Mouse (Mus musculus) midbrain, embryonic 13.5 days (tissue): ENCODE measurements at regions not wholly inside any gene's neighbourhood (a gene's known extent, or its start where the extent isn't known, plus 50 kb on each side); places are given as distances from the start of the nearest gene placed in this dataset.

ENCODE experiments used
- ATAC-seq: fragments of 200-750 bp; cut with Nextera tagmentation; 2 replicates; pipeline ENCODE4 v1.8.0; 2017; ENCODE audit warnings: mild to moderate bottlenecking, moderate TSS enrichment, moderate library complexity
- H3K27ac ChIP-seq: fragments of 300-500 bp; sonication (generic); 2 replicates; pipeline ENCODE4 v1.5.1; 2015; ENCODE audit warnings: inconsistent platforms, mild to moderate bottlenecking, moderate library complexity
- H3K27me3 ChIP-seq: fragments of 300-500 bp; sonication (generic); 2 replicates; pipeline ENCODE4 v1.6.1; 2015; ENCODE audit warnings: mild to moderate bottlenecking, inconsistent platforms
- H3K36me3 ChIP-seq: fragments of 300-500 bp; sonication (generic); 2 replicates; pipeline ENCODE4 v1.6.1; 2015; ENCODE audit warnings: mild to moderate bottlenecking, inconsistent platforms
- H3K4me1 ChIP-seq: fragments of 300-500 bp; sonication (generic); replicated peaks from 2 replicates; pipeline ENCODE4 v1.6.1; 2015; ENCODE audit warnings: inconsistent platforms
- H3K4me2 ChIP-seq: fragments of 300-500 bp; sonication (generic); replicated peaks from 2 replicates; pipeline ENCODE4 v1.6.1; 2015; ENCODE audit warnings: moderate library complexity, mild to moderate bottlenecking, inconsistent platforms
- H3K4me3 ChIP-seq: fragments of 300-500 bp; sonication (generic); replicated peaks from 2 replicates; pipeline ENCODE4 v1.5.1; 2015; ENCODE audit warnings: mild to moderate bottlenecking, inconsistent platforms
- H3K9ac ChIP-seq: fragments of 300-500 bp; sonication (generic); replicated peaks from 2 replicates; pipeline ENCODE4 v1.6.1; 2015; ENCODE audit warnings: mild to moderate bottlenecking, inconsistent platforms
- H3K9me3 ChIP-seq: fragments of 300-500 bp; sonication (generic); 2 replicates; pipeline ENCODE4 v1.6.1; 2016; ENCODE audit warnings: mild to moderate bottlenecking, inconsistent platforms
- WGBS: fragments of 180-500 bp; shearing (Covaris S2); methylation state at CpG from one replicate; pipeline ENCODE4 v1.1.7; 2015; 5-methylcytosine and 5-hydroxymethylcytosine counted together

- ATAC-seq: peak; percentile 66; the same call in 1 of the 2 replicates
- H3K36me3 ChIP-seq: no peaks in the 10 kb centered on the region
- peaks cover 14% of the 10 kb centered on the region for H3K4me1 ChIP-seq
- no peak overlapping the region for H3K27ac ChIP-seq
- peak overlapping the region; percentile 24 for H3K4me3 ChIP-seq
- H3K9ac ChIP-seq: peak overlapping the region; percentile 10; the same call in 1 of the 2 replicates
- H3K4me2 ChIP-seq: peak overlapping the region; percentile 52
- 3% methylated on average over 16 of the region's 16 CpGs for WGBS
- peaks cover 25% of the 10 kb centered on the region for H3K27me3 ChIP-seq
- no peaks in the 10 kb centered on the region for H3K9me3 ChIP-seq
Measured at GRCm38 (mm10) chr5:118458727-118459390, 101.6 kb upstream of the Med13l start.

- Histone ChIP-seq H3K36me3 (no peaks in the 10 kb centered on the region), H3K4me2 (peak overlapping the region; percentile 52), H3K9ac (peak overlapping the region; percentile 51; the same call in 1 of the 2 replicates), H3K4me3 (peak overlapping the region; percentile 24), H3K27ac (no peak overlapping the region), H3K9me3 (no peaks in the 10 kb centered on the region), H3K4me1 (peaks cover 14% of the 10 kb centered on the region), H3K27me3 (peaks cover 30% of the 10 kb centered on the region)
- peak; percentile 83 for ATAC-seq
- WGBS: under 1% methylated on average over 12 of the region's 12 CpGs
Measured at GRCm38 (mm10) chr5:118459391-118459792, 101.1 kb upstream of the Med13l start.

GRCm38 (mm10) chr5:118461967-118462366 is 98.5 kb upstream of the Med13l start:
- Histone ChIP-seq H3K4me3 (no peak overlapping the region), H3K4me2 (no peak overlapping the region), H3K9me3 (no peaks in the 10 kb centered on the region), H3K27me3 (peaks cover 38% of the 10 kb centered on the region), H3K27ac (no peak overlapping the region), H3K36me3 (no peaks in the 10 kb centered on the region), H3K4me1 (peaks cover 29% of the 10 kb centered on the region), H3K9ac (no peak overlapping the region)
- no peak for ATAC-seq
- WGBS: 77% methylated on average over 4 of the region's 4 CpGs

- WGBS: 6% methylated on average over 22 of the region's 22 CpGs
- peak; percentile 71 for ATAC-seq
- Histone ChIP-seq H3K4me2 (peak overlapping the region; percentile 46), H3K9ac (peak overlapping the region; percentile 46; the same call in 1 of the 2 replicates), H3K36me3 (no peaks in the 10 kb centered on the region), H3K27me3 (peaks cover 34% of the 10 kb centered on the region), H3K9me3 (no peaks in the 10 kb centered on the region), H3K4me3 (peak overlapping the region; percentile 14; the same call in 1 of the 2 replicates), H3K4me1 (peaks cover 15% of the 10 kb centered on the region), H3K27ac (no peak overlapping the region)
Measured at GRCm38 (mm10) chr5:118464931-118465801, 95.3 kb upstream of the Med13l start.

GRCm38 (mm10) chr5:118465991-118466750 is 94.3 kb upstream of the Med13l start:
- H3K4me1 ChIP-seq: peaks cover 15% of the 10 kb centered on the region
- peaks cover 31% of the 10 kb centered on the region for H3K27me3 ChIP-seq
- peak overlapping the region; percentile 14; the same call in 1 of the 2 replicates for H3K4me3 ChIP-seq
- H3K4me2 ChIP-seq: peak overlapping the region; percentile 46
- peak; percentile 56; the same call in 1 of the 2 replicates for ATAC-seq
- no peak overlapping the region for H3K27ac ChIP-seq
- 15% methylated on average over 10 of the region's 10 CpGs for WGBS
- H3K36me3 ChIP-seq: no peaks in the 10 kb centered on the region
- peak overlapping the region; percentile 46; the same call in 1 of the 2 replicates for H3K9ac ChIP-seq
- H3K9me3 ChIP-seq: no peaks in the 10 kb centered on the region

- Histone ChIP-seq H3K4me2 (no peak overlapping the region), H3K4me1 (peaks cover 23% of the 10 kb centered on the region), H3K27me3 (peaks cover 18% of the 10 kb centered on the region), H3K9ac (no peak overlapping the region), H3K27ac (no peak overlapping the region), H3K4me3 (no peak overlapping the region), H3K9me3 (no peaks in the 10 kb centered on the region), H3K36me3 (no peaks in the 10 kb centered on the region)
- WGBS: 64% methylated on average over 4 of the region's 4 CpGs
- ATAC-seq: no peak
Measured at GRCm38 (mm10) chr5:118468739-118469138, 91.7 kb upstream of the Med13l start.

GRCm38 (mm10) chr5:118471569-118471968 is 88.9 kb upstream of the Med13l start:
- no peak for ATAC-seq
- WGBS: 51% methylated on average over 5 of the region's 5 CpGs
- Histone ChIP-seq H3K27me3 (peaks cover 3% of the 10 kb centered on the region; the same call in 1 of the 2 replicates), H3K9me3 (no peaks in the 10 kb centered on the region), H3K36me3 (no peaks in the 10 kb centered on the region), H3K4me2 (no peak overlapping the region), H3K4me1 (peaks cover 8% of the 10 kb centered on the region), H3K4me3 (no peak overlapping the region), H3K27ac (no peak overlapping the region), H3K9ac (no peak overlapping the region)

GRCm38 (mm10) chr5:118472291-118472690 is 88.2 kb upstream of the Med13l start:
- H3K27ac ChIP-seq: no peak overlapping the region
- H3K9ac ChIP-seq: no peak overlapping the region
- ATAC-seq: no peak
- no peak overlapping the region for H3K4me3 ChIP-seq
- H3K36me3 ChIP-seq: no peaks in the 10 kb centered on the region
- peaks cover 10% of the 10 kb centered on the region for H3K4me1 ChIP-seq
- H3K4me2 ChIP-seq: no peak overlapping the region
- H3K27me3 ChIP-seq: peaks cover 1% of the 10 kb centered on the region; the same call in 1 of the 2 replicates
- no peaks in the 10 kb centered on the region for H3K9me3 ChIP-seq
- WGBS: 84% methylated on average over 10 of the region's 10 CpGs

GRCm38 (mm10) chr5:118473128-118473730 is 87.2 kb upstream of the Med13l start:
- ATAC-seq: no peak
- Histone ChIP-seq H3K4me1 (peaks cover 19% of the 10 kb centered on the region), H3K4me2 (no peak overlapping the region), H3K9me3 (no peaks in the 10 kb centered on the region), H3K4me3 (no peak overlapping the region), H3K27ac (peak overlapping the region; percentile 47; the same call in 1 of the 2 replicates), H3K36me3 (no peaks in the 10 kb centered on the region), H3K9ac (no peak overlapping the region), H3K27me3 (no peaks in the 10 kb centered on the region)
- WGBS: 37% methylated on average over 5 of the region's 5 CpGs

- no peak overlapping the region for H3K27ac ChIP-seq
- no peak overlapping the region for H3K9ac ChIP-seq
- no peak overlapping the region for H3K4me3 ChIP-seq
- peaks cover 23% of the 10 kb centered on the region for H3K4me1 ChIP-seq
- no peak for ATAC-seq
- no peaks in the 10 kb centered on the region for H3K27me3 ChIP-seq
- H3K36me3 ChIP-seq: no peaks in the 10 kb centered on the region
- WGBS: 92% methylated on average over 5 of the region's 5 CpGs
- no peaks in the 10 kb centered on the region for H3K9me3 ChIP-seq
- H3K4me2 ChIP-seq: no peak overlapping the region
Measured at GRCm38 (mm10) chr5:118476597-118476996, 83.9 kb upstream of the Med13l start.
